Mouse (Mus musculus) heart, embryonic 12.5 days (tissue): ENCODE measurements at regions not wholly inside any gene's neighbourhood (a gene's known extent, or its start where the extent isn't known, plus 50 kb on each side); places are given as distances from the start of the nearest gene placed in this dataset.

Experiments used
- ATAC-seq: fragments of 200-750 bp; cut with Nextera tagmentation; 2 replicates; pipeline ENCODE4 v1.8.0; 2017; ENCODE audit warnings: moderate TSS enrichment, moderate library complexity; ENCODE audit not compliant: insufficient number of reproducible peaks, low FRiP score
- H3K27ac ChIP-seq: fragments of 300-500 bp; sonication (generic); 2 replicates; pipeline ENCODE4 v1.5.1; 2016; ENCODE audit warnings: mild to moderate bottlenecking, moderate library complexity; ENCODE audit not compliant: poor library complexity, severe bottlenecking
- H3K27me3 ChIP-seq: fragments of 300-500 bp; sonication (generic); replicated peaks from 2 replicates; pipeline ENCODE4 v1.6.1; 2016; ENCODE audit warnings: mild to moderate bottlenecking, moderate library complexity
- H3K36me3 ChIP-seq: fragments of 300-500 bp; sonication (generic); 2 replicates; pipeline ENCODE4 v1.6.1; 2016; ENCODE audit warnings: mild to moderate bottlenecking, moderate library complexity
- H3K4me1 ChIP-seq: fragments of 300-500 bp; sonication (generic); replicated peaks from 2 replicates; pipeline ENCODE4 v1.6.1; 2016; ENCODE audit warnings: mild to moderate bottlenecking
- H3K4me2 ChIP-seq: fragments of 300-500 bp; sonication (generic); 2 replicates; pipeline ENCODE4 v1.6.1; 2016; ENCODE audit warnings: mild to moderate bottlenecking, moderate library complexity
- H3K4me3 ChIP-seq: fragments of 300-500 bp; sonication (generic); 2 replicates; pipeline ENCODE4 v1.5.1; 2016; ENCODE audit warnings: mild to moderate bottlenecking
- H3K9ac ChIP-seq: fragments of 300-500 bp; sonication (generic); 2 replicates; pipeline ENCODE4 v1.6.1; 2016; ENCODE audit warnings: mild to moderate bottlenecking, moderate library complexity
- H3K9me3 ChIP-seq: fragments of 300-500 bp; sonication (generic); replicated peaks from 2 replicates; pipeline ENCODE4 v1.6.1; 2016; ENCODE audit warnings: mild to moderate bottlenecking, moderate library complexity
- WGBS: fragments of 180-500 bp; shearing (Covaris S2); methylation state at CpG from one replicate; pipeline ENCODE4 v1.1.7; 2016; 5-methylcytosine and 5-hydroxymethylcytosine counted together

DNA sequence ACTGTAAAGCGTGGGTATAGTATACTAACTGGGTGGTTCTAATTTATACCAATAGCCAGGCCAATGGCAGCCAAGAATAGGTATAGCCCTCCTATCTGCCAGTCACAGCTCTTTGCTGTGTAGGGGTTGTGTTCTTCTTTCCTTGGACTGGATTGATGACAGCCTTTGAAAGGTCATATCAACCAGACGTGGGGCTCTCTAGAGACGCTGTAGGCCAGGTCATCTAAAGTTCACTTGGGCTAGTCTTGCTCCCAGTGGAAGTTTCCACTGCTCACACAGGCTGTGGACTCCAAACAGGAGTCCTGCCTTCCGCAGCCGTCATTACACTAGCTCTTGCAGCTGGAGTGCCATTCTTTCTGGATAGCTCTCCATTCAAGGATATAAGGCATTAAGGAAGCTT, 220.3 kb downstream of the Gja1 start:
- Histone ChIP-seq H3K4me3 (no peak overlapping the region), H3K27me3 (no peaks in the 10 kb centered on the region), H3K9ac (no peak overlapping the region), H3K27ac (no peak overlapping the region), H3K9me3 (no peaks in the 10 kb centered on the region), H3K36me3 (no peaks in the 10 kb centered on the region), H3K4me2 (no peak overlapping the region), H3K4me1 (peaks cover 16% of the 10 kb centered on the region)
- WGBS = 23% methylated on average over 5 of the region's 5 CpGs
- peak; percentile 68; the same call in 1 of the 2 replicates for ATAC-seq

DNA sequence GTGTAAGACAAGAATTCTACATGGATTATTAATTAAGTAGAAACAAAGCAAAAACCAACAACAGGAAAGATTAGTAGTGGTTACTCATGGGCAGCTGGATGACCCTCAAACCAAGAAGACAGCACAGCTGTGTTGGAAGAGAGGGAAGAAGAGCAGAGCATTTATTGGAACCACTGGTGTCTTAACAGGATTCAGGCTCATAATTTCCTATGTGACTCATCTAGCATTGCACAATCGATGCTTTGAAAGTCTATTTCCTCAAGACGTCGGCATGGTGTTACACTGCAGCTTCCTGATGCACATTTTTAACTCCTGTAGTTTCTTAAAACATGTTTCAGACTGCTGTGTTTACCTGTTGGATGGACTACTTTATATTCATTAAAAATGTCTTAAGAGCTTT, 221.1 kb downstream of the Gja1 start:
- H3K27ac ChIP-seq = no peak overlapping the region
- H3K36me3 ChIP-seq = no peaks in the 10 kb centered on the region
- H3K9me3 ChIP-seq = 0 out of 2 replicates have a peak, but pooled peaks cover 3% of the 10 kb centered on the region
- no peak overlapping the region for H3K4me2 ChIP-seq
- no peaks in the 10 kb centered on the region for H3K27me3 ChIP-seq
- ATAC-seq = no peak
- H3K4me1 ChIP-seq = peaks cover 16% of the 10 kb centered on the region
- no peak overlapping the region for H3K9ac ChIP-seq
- WGBS = 44% methylated on average over 3 of the region's 3 CpGs
- H3K4me3 ChIP-seq = no peak overlapping the region

DNA sequence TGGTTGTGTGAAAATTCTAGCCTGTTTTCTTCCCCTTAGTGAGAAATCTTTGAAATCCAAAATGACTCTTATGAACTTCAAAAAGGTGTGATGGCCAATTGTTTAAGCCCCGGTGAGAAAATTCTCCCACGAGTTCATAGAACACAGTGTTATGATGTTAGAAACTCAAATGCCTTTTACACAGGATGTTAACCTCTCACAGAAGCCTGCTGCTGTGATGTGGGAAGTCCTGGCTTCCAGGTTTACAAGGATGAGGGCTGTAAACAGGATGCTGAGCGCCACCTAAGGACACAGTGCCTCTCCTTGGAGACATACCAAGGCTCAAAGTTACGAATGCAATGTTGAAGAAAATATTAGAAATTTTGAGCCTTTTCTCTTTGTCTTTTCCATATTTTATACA, 222.8 kb downstream of the Gja1 start:
- no peak for ATAC-seq
- H3K4me1 ChIP-seq = peaks cover 16% of the 10 kb centered on the region
- no peak overlapping the region for H3K4me2 ChIP-seq
- no peak overlapping the region for H3K4me3 ChIP-seq
- H3K9ac ChIP-seq = no peak overlapping the region
- WGBS = 71% methylated on average over 4 of the region's 4 CpGs
- H3K27me3 ChIP-seq = no peaks in the 10 kb centered on the region
- 0 out of 2 replicates have a peak, but pooled peaks cover 3% of the 10 kb centered on the region for H3K9me3 ChIP-seq
- no peaks in the 10 kb centered on the region for H3K36me3 ChIP-seq
- no peak overlapping the region for H3K27ac ChIP-seq

DNA sequence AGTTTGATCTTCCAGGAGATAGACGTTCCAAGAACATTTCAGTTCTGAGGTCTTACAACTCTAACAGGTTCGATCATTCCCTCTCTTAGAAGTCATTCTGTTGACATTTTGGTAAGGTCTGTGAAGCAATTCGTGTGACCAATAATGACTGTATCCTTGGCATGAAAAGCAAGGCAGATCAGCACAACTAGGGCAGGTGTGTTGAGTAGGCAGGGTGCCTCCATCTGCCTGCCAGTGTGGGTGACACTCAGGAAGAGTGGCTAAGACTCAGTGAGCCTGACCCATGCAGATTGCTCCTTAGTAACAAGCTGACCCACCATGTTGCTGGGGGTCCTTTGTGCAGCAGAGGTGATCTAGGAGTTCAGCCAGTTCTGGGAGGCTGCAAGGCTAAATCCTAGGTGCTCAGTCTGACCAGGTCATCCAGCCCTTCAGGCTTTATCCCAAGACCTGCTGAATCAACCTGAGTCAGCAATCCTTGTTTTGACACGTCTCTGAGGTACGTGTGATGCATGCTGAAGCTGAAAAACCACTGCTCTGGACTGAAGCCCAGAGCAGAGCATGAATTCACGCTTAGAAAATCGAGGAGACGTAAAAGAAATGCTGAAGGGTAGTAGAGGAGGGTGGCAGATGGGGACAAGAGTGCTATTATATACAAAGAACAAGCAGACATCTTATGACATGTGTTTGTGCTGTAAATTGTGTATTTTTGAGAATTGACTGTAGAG, 234.6 kb downstream of the Gja1 start:
- H3K9me3 ChIP-seq = no peaks in the 10 kb centered on the region
- H3K4me3 ChIP-seq = no peak overlapping the region
- H3K9ac ChIP-seq = no peak overlapping the region
- H3K27me3 ChIP-seq = no peaks in the 10 kb centered on the region
- no peak for ATAC-seq
- no peak overlapping the region for H3K4me2 ChIP-seq
- WGBS = 82% methylated on average over 8 of the region's 8 CpGs
- H3K27ac ChIP-seq = no peak overlapping the region
- H3K4me1 ChIP-seq = no peaks in the 10 kb centered on the region
- no peaks in the 10 kb centered on the region for H3K36me3 ChIP-seq

DNA sequence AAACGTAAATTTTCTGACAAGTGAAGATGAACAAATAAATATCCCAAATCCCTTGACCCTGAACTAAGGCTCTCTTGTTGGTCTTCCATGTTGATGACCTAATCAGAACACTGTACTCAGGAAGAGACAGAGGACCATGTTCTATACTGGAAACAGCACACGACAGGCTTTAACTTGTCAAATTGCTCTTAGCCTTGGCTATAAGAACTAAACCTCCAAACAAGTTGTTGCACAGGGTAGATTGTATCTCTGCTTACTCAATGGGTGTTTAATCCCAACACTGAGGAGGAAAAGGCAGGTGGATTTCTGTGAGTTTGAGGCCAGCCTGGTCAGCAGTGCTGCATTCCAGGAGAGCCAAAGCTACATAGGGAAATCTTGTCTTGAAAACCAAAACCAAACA, 265.5 kb downstream of the Gja1 start:
- 84% methylated on average over 2 of the region's 2 CpGs for WGBS
- Histone ChIP-seq H3K4me2 (no peak overlapping the region), H3K9ac (no peak overlapping the region), H3K4me1 (no peaks in the 10 kb centered on the region), H3K9me3 (no peaks in the 10 kb centered on the region), H3K27ac (no peak overlapping the region), H3K27me3 (no peaks in the 10 kb centered on the region), H3K36me3 (no peaks in the 10 kb centered on the region), H3K4me3 (no peak overlapping the region)
- ATAC-seq = no peak

DNA sequence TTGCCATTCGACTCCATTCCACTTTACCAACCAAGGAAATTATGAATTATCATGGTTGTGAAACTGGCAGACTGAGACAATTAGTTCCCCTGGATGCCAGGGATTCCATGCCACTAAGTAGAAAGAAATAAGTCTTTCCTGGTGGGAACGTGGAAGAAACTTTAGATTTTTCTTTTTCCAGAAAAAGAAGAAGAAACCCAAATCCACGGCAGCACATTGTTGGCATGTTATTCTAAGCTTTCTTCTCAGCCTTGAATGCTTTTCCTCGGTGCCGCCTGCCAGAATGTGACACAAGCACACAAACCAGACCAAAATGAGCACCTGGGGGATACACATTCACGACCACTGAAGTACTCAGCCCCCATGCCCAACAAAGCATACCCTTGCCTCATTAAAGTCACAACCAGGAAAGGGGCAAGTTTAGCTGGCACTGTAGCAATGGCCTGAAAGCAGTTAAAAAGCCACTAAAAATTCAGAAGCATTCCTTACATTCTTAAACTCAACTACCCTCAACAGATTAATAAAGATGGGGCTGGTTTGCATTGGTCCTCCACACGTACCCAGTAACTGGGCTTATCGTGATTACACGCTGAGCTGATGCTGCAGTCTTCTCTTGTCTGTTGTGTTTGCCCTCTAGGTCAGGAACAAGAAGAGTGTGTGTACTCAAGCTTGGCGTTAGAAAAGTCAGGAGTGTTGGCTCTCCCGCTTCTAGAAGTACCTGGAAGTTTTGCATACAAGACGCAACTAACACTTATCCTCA, 266.4 kb downstream of the Gja1 start:
- no peaks in the 10 kb centered on the region for H3K9me3 ChIP-seq
- no peak overlapping the region for H3K9ac ChIP-seq
- H3K27me3 ChIP-seq = no peaks in the 10 kb centered on the region
- H3K4me2 ChIP-seq = no peak overlapping the region
- no peak overlapping the region for H3K4me3 ChIP-seq
- WGBS = 63% methylated on average over 12 of the region's 12 CpGs
- ATAC-seq = no peak
- no peak overlapping the region for H3K27ac ChIP-seq
- H3K36me3 ChIP-seq = no peaks in the 10 kb centered on the region
- no peaks in the 10 kb centered on the region for H3K4me1 ChIP-seq

DNA sequence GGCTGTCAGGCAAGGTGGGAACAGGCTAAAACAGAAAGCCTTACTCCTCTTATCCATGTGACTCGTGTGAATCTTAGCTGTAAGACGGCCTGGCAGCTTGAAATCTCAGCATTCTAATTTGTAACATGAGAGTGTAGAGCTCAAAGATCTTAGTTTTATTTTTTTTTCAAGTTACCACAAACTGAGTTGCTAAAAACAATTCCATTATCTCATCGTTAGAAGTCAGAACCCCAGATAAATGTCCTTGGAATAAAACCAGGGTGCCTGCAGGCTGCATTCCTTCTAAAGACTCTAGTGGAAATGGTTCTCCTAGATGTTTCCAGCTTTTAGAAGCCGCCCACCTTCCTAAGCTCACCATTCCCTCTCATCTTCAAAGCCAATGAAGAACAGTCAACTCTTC, 283.4 kb downstream of the Gja1 start:
- 32% methylated on average over 4 of the region's 4 CpGs for WGBS
- H3K36me3 ChIP-seq = no peaks in the 10 kb centered on the region
- no peaks in the 10 kb centered on the region for H3K27me3 ChIP-seq
- no peak overlapping the region for H3K27ac ChIP-seq
- no peak overlapping the region for H3K9ac ChIP-seq
- no peak for ATAC-seq
- H3K9me3 ChIP-seq = no peaks in the 10 kb centered on the region
- peaks cover 2% of the 10 kb centered on the region; the same call in 1 of the 2 replicates for H3K4me1 ChIP-seq
- no peak overlapping the region for H3K4me3 ChIP-seq
- H3K4me2 ChIP-seq = no peak overlapping the region

DNA sequence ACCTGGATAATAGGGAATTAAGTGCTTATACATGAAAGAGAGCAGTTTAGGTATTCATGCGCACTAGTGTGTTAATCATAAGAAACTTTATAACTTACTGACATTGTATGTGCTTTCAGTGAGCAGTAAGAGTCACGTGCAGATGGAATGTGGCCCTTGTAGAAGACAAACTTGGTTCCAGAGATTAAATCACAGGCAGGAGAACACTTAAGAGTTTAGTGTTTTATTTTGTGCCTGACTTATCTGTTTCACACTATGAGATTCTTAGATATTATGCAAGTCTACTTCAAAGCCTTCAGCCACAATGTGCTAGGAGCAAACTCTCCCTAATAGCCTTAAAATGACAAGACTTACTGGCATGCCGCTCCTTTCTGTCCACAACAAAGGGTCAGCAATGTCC, 296.8 kb downstream of the Gja1 start:
- H3K36me3 ChIP-seq = no peaks in the 10 kb centered on the region
- WGBS = 65% methylated on average over 3 of the region's 3 CpGs
- no peak overlapping the region for H3K4me3 ChIP-seq
- ATAC-seq = no peak
- no peak overlapping the region for H3K27ac ChIP-seq
- no peak overlapping the region for H3K4me2 ChIP-seq
- no peak overlapping the region for H3K9ac ChIP-seq
- no peaks in the 10 kb centered on the region for H3K9me3 ChIP-seq
- no peaks in the 10 kb centered on the region for H3K4me1 ChIP-seq
- H3K27me3 ChIP-seq = no peaks in the 10 kb centered on the region

DNA sequence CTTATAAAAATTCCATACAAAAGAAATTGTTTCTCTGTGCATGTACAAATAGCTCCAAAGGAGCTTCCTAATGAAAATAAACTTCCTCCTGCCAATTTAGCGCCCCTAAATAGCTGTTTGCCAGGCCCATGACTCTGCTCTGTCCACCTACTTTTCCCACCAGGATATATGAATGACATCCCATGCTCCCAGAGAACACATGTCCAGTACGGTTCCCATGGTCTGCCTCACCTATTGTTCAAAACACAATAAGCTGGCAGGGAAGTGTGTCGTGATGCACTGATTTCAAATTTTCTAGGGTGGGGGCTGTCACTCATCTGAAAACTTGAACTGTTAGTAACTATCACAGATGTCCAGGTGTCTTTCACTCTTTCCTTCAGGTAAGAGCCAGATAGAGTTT, 305.8 kb downstream of the Gja1 start:
- H3K4me2 ChIP-seq = no peak overlapping the region
- 66% methylated on average over 3 of the region's 3 CpGs for WGBS
- no peak overlapping the region for H3K27ac ChIP-seq
- no peaks in the 10 kb centered on the region for H3K9me3 ChIP-seq
- ATAC-seq = no peak
- no peaks in the 10 kb centered on the region for H3K4me1 ChIP-seq
- no peak overlapping the region for H3K4me3 ChIP-seq
- H3K27me3 ChIP-seq = no peaks in the 10 kb centered on the region
- H3K9ac ChIP-seq = no peak overlapping the region
- no peaks in the 10 kb centered on the region for H3K36me3 ChIP-seq

DNA sequence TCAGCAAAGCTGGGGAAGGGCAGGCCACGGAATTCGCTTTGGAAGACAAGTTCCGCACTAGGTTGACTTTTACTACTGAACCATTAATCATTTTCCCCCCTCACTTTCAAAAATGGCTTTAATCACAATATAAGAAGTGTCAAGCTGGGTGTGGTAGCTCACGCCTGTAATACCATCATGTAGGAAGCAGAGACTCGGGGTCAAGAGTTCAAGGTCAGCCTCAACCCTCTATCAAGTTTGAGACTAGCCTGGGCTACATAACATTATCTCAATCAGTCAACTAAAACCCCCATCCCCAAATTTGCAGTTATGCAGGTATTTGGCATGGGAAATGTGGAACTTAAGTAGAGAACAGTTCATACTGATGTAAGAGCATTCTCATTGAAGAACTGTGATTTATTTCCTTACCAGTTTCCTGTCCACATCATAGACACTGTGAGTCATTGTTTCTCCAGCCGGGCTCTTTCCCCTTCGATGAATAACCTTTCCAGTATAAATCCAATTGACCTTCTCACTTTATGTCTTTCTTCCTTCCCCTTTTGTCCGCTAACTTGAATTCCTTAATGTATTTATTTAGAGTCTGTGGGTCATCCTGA, 308.6 kb downstream of the Gja1 start:
- Histone ChIP-seq H3K27me3 (no peaks in the 10 kb centered on the region), H3K27ac (no peak overlapping the region), H3K4me1 (no peaks in the 10 kb centered on the region), H3K36me3 (no peaks in the 10 kb centered on the region), H3K9ac (no peak overlapping the region), H3K9me3 (no peaks in the 10 kb centered on the region), H3K4me2 (no peak overlapping the region), H3K4me3 (no peak overlapping the region)
- no peak for ATAC-seq
- WGBS = 75% methylated on average over 8 of the region's 8 CpGs

DNA sequence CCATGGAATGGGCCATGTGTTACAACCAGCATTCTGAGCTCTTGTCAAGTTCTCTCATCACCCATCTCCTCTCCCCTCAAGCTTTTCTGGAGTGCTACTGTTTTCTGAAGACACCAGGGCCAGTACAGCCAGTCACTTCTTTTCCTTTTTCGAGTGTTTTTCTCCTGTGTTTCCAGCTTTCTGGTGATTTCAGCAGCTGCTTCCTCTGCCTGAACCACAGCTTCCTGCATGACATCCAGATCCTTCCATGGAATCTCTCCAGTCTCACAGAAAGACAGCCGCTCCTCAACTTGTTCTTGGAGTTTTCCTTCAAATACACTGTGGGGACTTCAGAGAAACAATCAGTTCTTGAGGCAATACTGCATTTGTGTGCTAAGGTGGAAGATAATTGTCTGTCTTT, 314.3 kb downstream of the Gja1 start:
- H3K4me2 ChIP-seq = no peak overlapping the region
- no peak overlapping the region for H3K9ac ChIP-seq
- no peaks in the 10 kb centered on the region for H3K27me3 ChIP-seq
- H3K36me3 ChIP-seq = no peaks in the 10 kb centered on the region
- no peak for ATAC-seq
- H3K4me3 ChIP-seq = no peak overlapping the region
- no peaks in the 10 kb centered on the region for H3K4me1 ChIP-seq
- H3K27ac ChIP-seq = no peak overlapping the region
- H3K9me3 ChIP-seq = no peaks in the 10 kb centered on the region
- 50% methylated on average over 2 of the region's 2 CpGs for WGBS
